Mouse (Mus musculus): Measurements from ENCODE around the gene Fgb. TPM values are rescaled to one million over a fixed set of nuclear protein-coding genes. Genes with fewer than 3 reads are reported as not detected.

Gene Fgb
- 5.0 TPM for polyA plus RNA-seq (2014; fragmentation: Illumina TruSeq; extraction: RNeasy Lipid Tissue Mini Kit (QIAGEN cat#74804); ENCODE audit: low read depth, low replicate concordance)

GRCm38 (mm10) chr3:83049680-83050079 is at the start of gene Fgb:
Gene Fgb (minus strand): TSS chr3:83049863.

GRCm38 (mm10) chr3:83055281-83056038 is 5.8 kb upstream of the Fgb start, which contains the start of gene Plrg1:
Gene Plrg1 (plus strand): TSS chr3:83055522.

DNA sequence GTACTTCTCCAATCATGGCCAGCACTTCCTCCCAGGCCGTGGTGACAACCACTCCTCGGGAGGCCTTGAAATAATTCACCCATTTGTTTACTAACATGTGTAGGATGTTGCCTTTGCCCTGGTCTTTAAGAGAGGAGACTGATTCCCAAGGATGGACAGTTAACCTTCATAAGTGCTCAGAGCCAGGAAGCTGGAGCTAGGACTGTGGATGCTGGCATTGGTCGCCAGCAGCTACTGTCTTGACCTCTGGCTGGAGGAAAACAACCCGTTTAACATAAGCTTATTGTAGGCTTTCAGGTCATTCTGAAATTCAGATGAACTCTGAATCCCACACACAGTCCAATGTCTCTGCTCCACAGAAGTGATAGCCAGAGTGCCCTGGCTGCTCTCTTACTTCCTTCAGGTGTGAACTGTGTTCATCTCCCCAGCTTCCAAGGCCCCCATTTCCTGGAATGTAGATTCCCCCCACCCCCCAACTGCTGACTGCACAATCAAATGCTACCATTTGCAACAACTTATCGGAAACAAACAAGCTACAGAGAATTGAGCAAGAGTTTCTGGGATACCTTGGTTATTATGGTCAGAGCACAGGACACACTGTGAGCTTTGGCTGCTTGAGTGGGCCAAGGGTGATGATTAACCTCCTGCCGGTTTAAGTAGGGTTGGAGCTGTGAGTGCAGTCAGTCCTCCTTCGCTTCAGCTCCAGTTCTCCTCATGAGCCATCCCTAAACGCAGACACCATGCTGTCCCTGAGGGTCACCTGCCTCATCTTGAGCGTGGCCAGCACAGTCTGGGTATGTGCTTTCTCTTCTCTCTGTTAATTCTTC is 24.0 kb downstream of the Fgb start, which contains the start of gene Fga:
Fga (plus strand) TSS at position 602 of the 827 bp plus-strand sequence.

DNA sequence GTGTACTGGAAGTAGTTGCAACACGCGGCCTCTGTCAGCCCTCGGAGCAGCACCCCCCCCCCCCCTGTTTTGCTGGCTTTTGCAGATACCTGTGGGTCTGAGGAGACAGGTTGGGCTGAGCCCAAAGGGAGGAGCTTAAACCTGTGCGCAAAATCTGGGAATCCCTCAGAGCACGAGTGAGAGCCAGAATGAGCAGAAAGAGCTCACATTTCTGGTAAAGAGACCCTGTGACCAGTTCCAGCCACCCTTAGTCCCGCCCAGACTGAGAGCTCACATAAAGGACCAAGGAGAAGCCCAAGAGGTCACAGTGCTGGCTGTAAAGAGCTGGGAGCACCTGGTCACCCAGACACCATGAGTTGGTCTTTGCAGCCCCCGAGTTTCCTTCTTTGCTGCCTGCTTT is 42.1 kb downstream of the Fgb start, which contains the start of gene Fgg:
Fgg (plus strand) TSS at position 168 of the 400 bp plus-strand sequence.

Other genes with a start within 250 kb of the Fgb start
- 0.69 TPM for gene Rbm46, start 173.4 kb downstream of the Fgb start, polyA plus RNA-seq (2014; fragmentation: Illumina TruSeq; extraction: RNeasy Lipid Tissue Mini Kit (QIAGEN cat#74804); ENCODE audit: low read depth, low replicate concordance)
- 9.4 TPM for gene Lrat, start 145.9 kb downstream of the Fgb start, polyA plus RNA-seq (2014; fragmentation: Illumina TruSeq; extraction: RNeasy Lipid Tissue Mini Kit (QIAGEN cat#74804); ENCODE audit: low read depth, low replicate concordance)
- gene Fgg, start 42.1 kb downstream of the Fgb start, polyA plus RNA-seq (2014; fragmentation: Illumina TruSeq; extraction: RNeasy Lipid Tissue Mini Kit (QIAGEN cat#74804); ENCODE audit: low read depth, low replicate concordance) = 21.2 TPM
- 25.1 TPM for gene Fga, start 23.8 kb downstream of the Fgb start, polyA plus RNA-seq (2014; fragmentation: Illumina TruSeq; extraction: RNeasy Lipid Tissue Mini Kit (QIAGEN cat#74804); ENCODE audit: low read depth, low replicate concordance)
- gene Plrg1, start 5.7 kb upstream of the Fgb start, polyA plus RNA-seq (2014; fragmentation: Illumina TruSeq; extraction: RNeasy Lipid Tissue Mini Kit (QIAGEN cat#74804); ENCODE audit: low read depth, low replicate concordance) = 28.4 TPM
- gene Dchs2, start 78.1 kb upstream of the Fgb start, polyA plus RNA-seq (2014; fragmentation: Illumina TruSeq; extraction: RNeasy Lipid Tissue Mini Kit (QIAGEN cat#74804); ENCODE audit: low read depth, low replicate concordance) = not detected

Measured in kidney, adult 10 weeks (tissue).